Mouse (Mus musculus): Measurements from ENCODE around the gene Capn12.
"Not testable (repeated sequence)": the region's sequence is repeated elsewhere in the genome, so short reads cannot be mapped to it uniquely, and the experiment has no call there.

Gene Capn12

DNA sequence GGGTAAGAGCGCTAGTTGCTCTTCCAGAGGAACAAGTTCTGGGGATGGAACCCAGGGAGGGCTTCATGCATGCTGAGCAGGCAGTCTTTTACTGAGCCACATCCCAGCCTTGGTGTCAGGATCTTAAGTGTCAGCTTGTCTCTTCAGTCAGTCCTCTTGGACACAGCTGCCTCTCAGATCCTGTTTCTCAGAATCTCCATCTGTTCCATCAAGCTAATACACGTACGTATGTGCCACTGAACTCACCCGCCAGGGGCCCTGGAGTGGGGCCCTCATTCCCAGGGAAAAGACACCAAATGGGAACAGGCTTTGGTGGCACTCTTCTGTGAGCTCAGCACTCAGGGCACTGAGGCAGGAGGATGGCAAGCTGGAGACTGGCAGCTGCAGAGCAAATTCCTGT lies 3.4 kb upstream of the Capn12 start:
- DNase-seq (ENCODE audit: low spot score): no peak

DNA sequence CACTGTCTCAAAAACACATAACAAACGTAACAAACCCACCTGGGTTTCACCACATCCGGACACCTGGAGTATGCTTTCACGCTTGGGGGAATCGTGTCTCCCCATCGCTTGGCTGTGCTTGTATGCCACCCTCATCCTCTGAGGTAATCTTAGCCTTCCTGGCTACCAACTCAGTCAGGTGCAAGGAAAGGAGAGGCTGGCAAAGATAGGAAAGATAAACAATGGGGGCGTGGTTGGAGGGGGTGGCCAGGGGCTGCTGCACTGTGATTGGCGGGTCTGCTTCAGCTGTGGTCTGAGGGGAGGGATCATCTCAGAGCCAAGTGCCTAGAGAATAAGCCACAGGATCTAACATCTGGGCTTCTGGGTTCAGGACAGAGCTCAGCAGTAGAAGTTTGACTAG lies 1.6 kb upstream of the Capn12 start:
- DNase-seq (ENCODE audit: low spot score): no peak

DNA sequence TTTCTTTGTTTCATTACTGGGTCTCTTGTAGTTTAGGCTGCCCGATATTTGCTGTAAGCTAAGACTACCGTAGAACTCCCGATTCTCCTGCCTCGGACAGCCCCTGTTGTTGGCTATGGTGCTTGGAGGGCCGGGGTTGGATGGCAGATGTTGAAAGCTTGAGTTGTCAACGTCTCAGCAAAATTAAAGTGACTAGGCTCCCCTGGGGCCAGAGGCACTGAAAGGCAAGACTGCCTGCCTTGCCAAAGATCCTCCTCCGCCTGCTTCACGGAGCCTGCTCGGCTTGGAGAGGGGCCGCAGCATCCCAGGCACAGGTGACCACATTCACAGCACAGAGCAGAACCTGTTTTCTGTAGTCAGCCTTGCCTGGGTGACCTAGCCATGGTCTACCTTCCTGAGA lies 668 bp upstream of the Capn12 start:
- no peak for DNase-seq (ENCODE audit: low spot score)

DNA sequence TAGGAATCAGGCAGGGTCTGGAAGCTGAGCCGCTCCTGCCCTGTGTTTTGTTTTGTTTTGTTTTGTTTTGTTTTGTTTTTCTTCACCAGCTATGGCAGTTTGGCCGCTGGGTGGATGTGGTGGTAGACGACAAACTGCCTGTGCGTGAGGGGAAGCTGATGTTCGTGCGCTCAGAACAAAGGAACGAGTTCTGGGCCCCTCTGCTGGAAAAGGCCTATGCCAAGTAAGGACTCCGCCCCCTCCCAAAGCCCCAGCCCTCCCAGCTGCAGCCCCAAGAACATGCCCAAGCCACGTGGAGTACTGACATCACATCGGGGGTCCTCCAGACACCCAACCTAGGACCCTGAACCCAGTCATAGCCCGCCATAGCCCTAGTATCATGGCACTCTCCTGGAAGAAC lies 1.8 kb downstream of the Capn12 start:
- DNase-seq (ENCODE audit: low spot score): no peak

- DNase-seq (ENCODE audit: low spot score): not testable (repeated sequence)
These were observed 2.5 kb downstream of the Capn12 start for GRCm38 (mm10) chr7:28883704-28884103.

- no peak for DNase-seq (ENCODE audit: low spot score)
These were observed 5.3 kb downstream of the Capn12 start for GRCm38 (mm10) chr7:28886486-28886885.

- no peak for DNase-seq (ENCODE audit: low spot score)
These were observed 7.5 kb downstream of the Capn12 start for GRCm38 (mm10) chr7:28888701-28889161.

DNA sequence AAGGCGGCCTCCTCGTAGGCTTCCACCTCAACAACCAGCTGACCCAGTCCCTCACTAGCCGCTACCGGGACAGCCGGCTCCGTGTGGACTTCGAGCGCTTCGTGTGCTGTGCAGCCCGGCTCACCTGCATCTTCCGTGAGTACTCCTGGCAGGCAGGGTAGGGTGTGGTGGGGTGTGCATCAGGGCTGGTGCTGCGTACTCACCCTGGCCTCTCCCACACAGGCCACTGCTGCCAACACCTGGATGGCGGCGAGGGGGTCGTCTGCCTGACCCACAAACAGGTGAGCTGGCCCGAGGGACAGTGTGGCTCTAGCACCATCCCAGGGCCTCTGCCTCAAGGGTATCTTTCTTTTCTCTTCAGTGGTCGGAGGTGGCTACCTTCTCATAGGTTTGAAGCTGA lies 11.4 kb downstream of the Capn12 start:
- no peak for DNase-seq (ENCODE audit: low spot score)

- no peak for DNase-seq (ENCODE audit: low spot score)
These were observed 12.5 kb downstream of the Capn12 start for GRCm38 (mm10) chr7:28893643-28894265.

DNA sequence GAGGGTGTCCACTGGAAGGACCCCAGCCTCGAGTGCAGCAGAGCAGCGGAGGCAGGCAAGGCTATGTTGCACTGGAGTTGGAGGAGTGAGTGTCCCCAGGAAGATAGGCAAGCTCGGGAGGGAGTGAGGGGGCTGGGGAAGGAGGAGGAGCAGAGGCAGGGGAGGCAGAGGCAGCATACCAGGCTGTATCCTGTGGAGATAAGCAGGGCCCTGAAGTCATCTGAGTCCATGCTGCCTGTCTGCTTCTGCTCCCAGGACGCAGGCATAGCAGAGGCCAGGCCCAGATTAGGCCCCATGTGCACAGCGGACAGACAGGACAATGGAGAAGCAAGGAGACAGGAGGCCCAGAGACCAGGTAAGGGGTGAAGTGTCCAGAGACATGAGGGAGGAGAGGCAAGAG lies 13.7 kb downstream of the Capn12 start:
- DNase-seq (ENCODE audit: low spot score): no peak

GRCm38 (mm10) chr7:28897661-28898060 lies 16.4 kb downstream of the Capn12 start:
- no peak for DNase-seq (ENCODE audit: low spot score)

- DNase-seq (ENCODE audit: low spot score): no peak
These were observed 18.8 kb downstream of the Capn12 start for GRCm38 (mm10) chr7:28899972-28900371.

GRCm38 (mm10) chr7:28901311-28902125 lies 20.3 kb downstream of the Capn12 start:
- DNase-seq (ENCODE audit: low spot score): no peak

- DNase-seq (ENCODE audit: low spot score): no peak
These were observed 21.0 kb downstream of the Capn12 start for GRCm38 (mm10) chr7:28902180-28902579.

DNA sequence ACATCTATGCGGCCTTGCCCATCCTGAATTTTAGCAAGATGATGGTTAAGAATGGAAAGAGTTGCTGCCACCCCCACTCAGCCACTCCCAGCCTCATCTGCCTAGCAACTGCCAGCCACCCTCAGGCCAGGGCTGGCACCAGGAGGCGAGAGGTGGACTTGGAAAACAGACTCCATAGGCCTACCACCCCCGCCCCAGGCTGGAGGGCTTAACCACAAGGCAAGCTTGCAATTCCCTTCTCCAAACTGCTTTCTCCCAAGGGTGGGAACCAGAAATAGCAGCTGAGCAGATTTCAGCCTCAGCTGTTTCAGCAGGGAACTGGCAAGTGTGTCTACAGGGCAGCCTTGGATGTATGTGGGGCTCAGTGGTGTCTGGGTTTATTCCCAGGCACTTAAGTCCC lies 21.6 kb downstream of the Capn12 start:
- DNase-seq (ENCODE audit: low spot score): no peak

DNA sequence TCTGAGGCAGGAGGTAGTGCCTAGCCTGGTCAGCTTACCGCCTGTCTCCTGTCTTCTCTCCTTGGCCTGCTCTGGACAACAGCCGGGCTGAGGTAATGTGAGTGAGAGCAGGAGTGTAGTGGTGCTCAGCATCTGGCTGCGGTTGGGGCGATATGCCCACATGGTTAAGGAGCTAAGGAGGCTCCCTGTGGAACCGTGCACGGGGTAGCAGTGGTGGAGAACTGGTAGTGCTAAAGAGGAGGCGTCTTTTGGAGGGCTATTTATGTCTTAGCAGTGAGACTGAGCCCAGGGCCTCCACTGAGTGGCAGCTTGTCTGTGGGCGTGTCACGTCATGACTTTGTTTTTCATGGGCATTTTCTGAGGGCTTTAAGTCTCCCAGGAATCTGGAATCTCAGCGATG lies 22.6 kb downstream of the Capn12 start:
- no peak for DNase-seq (ENCODE audit: low spot score)

- no peak for DNase-seq (ENCODE audit: low spot score)
These were observed 26.0 kb downstream of the Capn12 start for GRCm38 (mm10) chr7:28907195-28907594.

- DNase-seq (ENCODE audit: low spot score): no peak
These were observed 30.4 kb downstream of the Capn12 start for GRCm38 (mm10) chr7:28911632-28912031.

- DNase-seq (ENCODE audit: low spot score): no peak
These were observed 31.9 kb downstream of the Capn12 start for GRCm38 (mm10) chr7:28913171-28913570.

DNA sequence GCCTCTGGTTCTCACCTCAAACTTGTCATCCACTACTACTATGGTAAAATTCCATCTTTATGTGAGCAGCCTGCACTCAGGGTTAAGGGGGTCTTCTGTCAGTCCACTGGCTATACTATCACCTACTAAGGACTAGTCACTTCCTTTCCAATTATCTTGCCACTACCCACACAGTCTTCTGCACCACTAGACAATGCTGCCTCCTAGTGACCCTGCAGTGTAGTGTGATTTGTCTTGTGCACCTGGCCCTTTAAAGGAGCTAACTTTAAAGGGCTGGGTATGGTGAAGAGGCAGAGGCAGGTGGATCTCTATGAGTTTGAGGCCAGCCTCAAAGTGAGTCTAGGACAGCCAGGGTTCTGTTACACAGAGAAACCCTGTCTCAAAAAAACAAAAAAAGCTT lies 35.3 kb downstream of the Capn12 start:
- DNase-seq (ENCODE audit: low spot score): no peak

- no peak for DNase-seq (ENCODE audit: low spot score)
These were observed 36.5 kb downstream of the Capn12 start for GRCm38 (mm10) chr7:28917503-28918426.

DNA sequence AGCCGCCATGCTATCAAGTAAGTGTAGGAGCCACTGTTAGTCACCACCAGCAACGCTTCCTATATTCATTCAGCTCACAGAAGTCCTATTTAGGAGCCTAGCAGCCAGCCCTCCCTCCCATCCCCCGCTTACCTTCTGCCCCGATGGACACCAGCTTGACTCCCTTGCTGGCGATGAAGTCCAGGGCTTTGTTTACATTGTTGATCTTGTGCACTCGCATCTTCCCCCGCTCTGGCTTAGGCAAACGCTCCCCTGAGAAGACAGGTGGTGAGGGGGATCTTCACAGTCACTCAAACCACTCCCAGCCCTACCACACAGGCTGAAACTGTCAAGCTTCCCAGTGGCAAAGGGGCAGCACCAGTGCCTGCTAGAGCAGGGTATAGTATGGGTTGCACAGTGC lies 37.3 kb downstream of the Capn12 start:
- no peak for DNase-seq (ENCODE audit: low spot score)

DNA sequence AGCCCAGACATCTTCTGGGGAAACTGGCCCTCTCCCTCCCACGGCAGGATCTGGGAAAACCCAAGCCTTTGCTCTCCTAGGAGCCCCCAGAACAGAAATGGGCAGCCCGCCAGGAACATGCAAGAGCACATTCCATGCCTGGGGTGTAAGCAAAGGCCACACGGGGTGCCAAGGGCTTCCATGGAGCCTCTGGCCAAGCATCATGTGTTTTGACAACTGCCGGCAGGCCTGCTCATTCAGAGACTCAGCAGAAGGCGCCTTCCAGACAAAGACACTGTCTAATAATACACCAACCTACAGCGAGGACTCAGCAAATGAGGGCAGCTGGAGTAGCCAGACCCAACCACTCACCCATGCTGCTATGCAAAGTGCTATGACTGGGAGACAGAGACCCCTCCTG lies 38.6 kb downstream of the Capn12 start:
- peak; percentile 79 for DNase-seq (ENCODE audit: low spot score)

Data from urinary bladder, postnatal 10 days (tissue).